Mouse (Mus musculus): Measurements from ENCODE around the gene Man2a2. TPM values are rescaled to one million over a fixed set of nuclear protein-coding genes. Genes with fewer than 3 reads are reported as not detected.

Gene Man2a2
- total and polyA plus RNA-seq, 3 experiments: 12.5 to 46.3 (median 44.3) TPM

GRCm38 (mm10) chr7:80406186-80406585, 35.0 kb upstream of the Man2a2 start:
- in situ Hi-C loops (cut with MboI; ENCODE audit: low pct_ligation_motif_present, low pct_unique_long_range_greater_than_20kb, low sequenced_read_pairs): loop anchor here (5.0 kb wide), 1 partner anchor 36 kb away; no protein-coding TSS in a partner anchor
- Histone ChIP-seq H3K27ac (ENCODE audit: insufficient read depth, low read depth) (no peak overlapping the region), H3K27me3 (replicated peaks) (no peaks in the 10 kb centered on the region), H3K9me3 (replicated peaks; ENCODE audit: low read length) (no peaks in the 10 kb centered on the region), H3K4me1 (ENCODE audit: control insufficient read depth in 1 of 2, insufficient read depth in 2 of 2) (peaks cover 10 to 38% of the 10 kb centered on the region in 2 experiments), H3K4me2 (ENCODE audit: insufficient read depth, low read depth, poor library complexity, severe bottlenecking) (no peak overlapping the region), H3K4me3 (replicated peaks in 1 of 3; ENCODE audit: low read depth in 2 of 3, low read length in 2 of 3, poor library complexity in 1 of 3) (no peak overlapping the region), H3K9ac (ENCODE audit: insufficient read depth, low read depth) (no peak overlapping the region), H3K79me2 (replicated peaks; ENCODE audit: control insufficient read depth, extremely low read depth, insufficient read depth, poor library complexity, severe bottlenecking) (peaks cover 5% of the 10 kb centered on the region), H3K36me3 (replicated peaks in 1 of 2; ENCODE audit: control insufficient read depth in 1 of 2, insufficient read depth in 1 of 2, low read length in 1 of 2) (no peaks in the 10 kb centered on the region)
- no peak for DNase-seq (ENCODE audit: extremely low read depth)
- dilution Hi-C loops (cut with MboI; ENCODE audit: extremely low pct_ligation_motif_present, extremely low pct_unique_long_range_greater_than_20kb, low sequenced_read_pairs): no loop called here
- no peak for TF ChIP-seq SMC3 (IDR thresholded peaks at IDR 0.05; ENCODE audit: low read depth, low read length)
- TF ChIP-seq GABPA (IDR thresholded peaks at IDR 0.05; ENCODE audit: insufficient replicate concordance, low read depth, low read length): no peak
- no peak for TF ChIP-seq USF2 (conservative IDR thresholded peaks at IDR 0.05; ENCODE audit: low read depth, low read length)
- TF ChIP-seq CHD1 (IDR thresholded peaks at IDR 0.05; ENCODE audit: low read depth, low read length): no peak
- no peak for TF ChIP-seq NRF1 (IDR thresholded peaks at IDR 0.05; ENCODE audit: low read depth, low read length)

GRCm38 (mm10) chr7:80405188-80405695, 34.1 kb upstream of the Man2a2 start, which contains the start of gene Furin:
Furin (minus strand) TSS chr7:80405436.
- H3K9ac ChIP-seq (ENCODE audit: insufficient read depth, low read depth): no peak within 1 kb of the TSS
- peak within 1 kb of the TSS; percentile 43; the same call in 1 of the 2 replicates for H3K27ac ChIP-seq (ENCODE audit: insufficient read depth, low read depth)
- H3K36me3 ChIP-seq (replicated peaks in 1 of 2; ENCODE audit: control insufficient read depth in 1 of 2, insufficient read depth in 1 of 2, low read length in 1 of 2): no peaks in the 10 kb centered on the region
- DNase-seq (ENCODE audit: extremely low read depth): no peak
- in situ Hi-C loops (cut with MboI; ENCODE audit: low pct_ligation_motif_present, low pct_unique_long_range_greater_than_20kb, low sequenced_read_pairs): loop anchor here (5.0 kb wide), 1 partner anchor 37 kb away; no protein-coding TSS in a partner anchor
- dilution Hi-C loops (cut with MboI; ENCODE audit: extremely low pct_ligation_motif_present, extremely low pct_unique_long_range_greater_than_20kb, low sequenced_read_pairs): no loop called here
- no peak for TF ChIP-seq CHD1 (IDR thresholded peaks at IDR 0.05; ENCODE audit: low read depth, low read length)
- no peak for TF ChIP-seq ZMIZ1 (IDR thresholded peaks at IDR 0.05; ENCODE audit: low read depth, low read length)
- TF ChIP-seq TBP (conservative IDR thresholded peaks at IDR 0.05; ENCODE audit: low read depth, low read length): 0 out of 2 replicates have a peak, but pooled peaks have one; percentile 31
- no peak for TF ChIP-seq ZKSCAN1 (IDR thresholded peaks at IDR 0.05; ENCODE audit: borderline replicate concordance, low read depth, low read length)
- TF ChIP-seq POLR2A (IDR thresholded peaks at IDR 0.05; ENCODE audit: low read depth, low read length): peak; percentile 34; the same call in 1 of the 2 replicates
- no peak for TF ChIP-seq BHLHE40 (IDR thresholded peaks at IDR 0.05; ENCODE audit: low read depth, low read length)
- no peak for TF ChIP-seq RAD21 (IDR thresholded peaks at IDR 0.05; ENCODE audit: low read depth, low read length)
- TF ChIP-seq ELF1 (IDR thresholded peaks at IDR 0.05; ENCODE audit: low read depth, low read length): no peak
- H3K79me2 ChIP-seq (replicated peaks; ENCODE audit: control insufficient read depth, extremely low read depth, insufficient read depth, poor library complexity, severe bottlenecking): peaks cover 15% of the 10 kb centered on the region
- peaks cover 18 to 46% of the 10 kb centered on the region in 2 experiments for H3K4me1 ChIP-seq (ENCODE audit: control insufficient read depth in 1 of 2, insufficient read depth in 2 of 2)
- no peaks in the 10 kb centered on the region for H3K27me3 ChIP-seq (replicated peaks)
- peak within 1 kb of the TSS in 2 of 3 experiments; percentile 11 to 37 for H3K4me3 ChIP-seq (replicated peaks in 1 of 3; ENCODE audit: low read depth in 2 of 3, low read length in 2 of 3, poor library complexity in 1 of 3)
- H3K4me2 ChIP-seq (ENCODE audit: insufficient read depth, low read depth, poor library complexity, severe bottlenecking): peak within 1 kb of the TSS; percentile 17
- H3K9me3 ChIP-seq (replicated peaks; ENCODE audit: low read length): no peaks in the 10 kb centered on the region
